In the genomic region with DNA sequence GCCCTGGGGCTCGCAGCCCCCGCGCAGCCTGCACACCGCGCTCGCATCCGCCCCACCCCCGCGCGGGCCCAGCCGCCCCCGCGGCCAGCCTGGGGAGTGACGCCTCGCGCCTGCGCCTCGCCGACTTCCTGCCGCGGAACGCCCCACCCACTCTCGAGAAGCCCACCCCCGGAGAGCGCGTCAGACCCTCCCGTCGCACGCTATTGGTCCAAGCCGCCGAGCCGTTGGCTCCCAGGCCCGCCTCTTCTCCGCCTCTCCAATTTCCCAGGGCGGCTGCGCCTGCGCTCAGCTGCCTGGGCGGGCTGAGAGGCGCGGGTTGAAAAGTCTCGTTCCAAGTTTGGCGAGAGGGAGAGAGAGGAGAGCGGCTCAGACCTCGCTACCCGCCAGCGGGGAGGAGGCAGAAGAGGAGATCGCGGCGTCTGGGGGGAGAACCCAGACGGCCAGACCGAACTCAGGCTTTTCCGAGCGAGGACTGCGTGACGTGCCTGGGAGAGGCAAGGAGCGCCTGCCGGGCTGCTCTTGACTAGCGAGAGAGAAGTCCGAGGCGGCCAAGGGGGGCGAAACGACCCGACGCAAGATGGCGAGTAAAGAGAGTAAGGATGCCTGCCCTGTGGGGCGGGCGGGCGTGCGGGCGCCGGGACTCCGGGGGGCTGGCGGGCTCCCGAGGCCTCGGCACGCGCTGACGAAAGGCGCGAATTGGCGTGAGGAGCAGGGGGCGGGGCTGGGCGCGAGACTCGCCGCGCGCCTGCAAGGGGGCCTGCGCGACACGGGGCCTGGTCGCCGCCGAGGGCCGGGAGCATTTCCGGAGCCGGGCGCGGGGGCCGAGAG, we compare ENCODE assay signal across 8 mouse cellular contexts. TPM values are rescaled to one million over a fixed set of nuclear protein-coding genes. Genes with fewer than 3 reads are reported as not detected.
DNase-seq lines count a peak whose midpoint lies in the region; ATAC-seq lines count a peak whose summit lies in the region.

Gene Rbbp7 (plus strand): TSS at position 288 of the 828 bp plus-strand sequence.

- DNase-seq in CD4-positive helper T cell, adult 2 months (ENCODE audit: low read depth, low spot score): peak; percentile 95
- DNase-seq in brain, embryonic 18.5 days (ENCODE audit: low read depth, low spot score): peak; percentile 82
- peak; percentile 95 for DNase-seq in kidney, postnatal 14 days
- peak; percentile 86 for DNase-seq in liver, embryonic 13.5 days
- DNase-seq in neural tube, embryonic 10.5 days (ENCODE audit: extremely low spot score, low spot score): peak; percentile 84

- no peaks in the 10 kb centered on the region for H3K9me3 ChIP-seq in heart, embryonic 13.5 days
- H3K9me3 ChIP-seq in liver, embryonic 13.5 days (replicated peaks): no peaks in the 10 kb centered on the region
- H3K9me3 ChIP-seq in stomach, embryonic 16.5 days (replicated peaks; ENCODE audit: control insufficient read depth, low read length): no peaks in the 10 kb centered on the region

- peak within 1 kb of the TSS; percentile 93 for H3K9ac ChIP-seq in heart, embryonic 13.5 days
- peak within 1 kb of the TSS; percentile 85 for H3K9ac ChIP-seq in liver, embryonic 13.5 days
- H3K9ac ChIP-seq in stomach, embryonic 16.5 days (ENCODE audit: low read length): peak within 1 kb of the TSS; percentile 91

- peak within 1 kb of the TSS; percentile 74 for H3K4me3 ChIP-seq in heart, embryonic 13.5 days
- peak within 1 kb of the TSS; percentile 77 for H3K4me3 ChIP-seq in liver, embryonic 13.5 days (replicated peaks)
- H3K4me3 ChIP-seq in stomach, embryonic 16.5 days (replicated peaks; ENCODE audit: low read length): peak within 1 kb of the TSS; percentile 74

- peaks cover 16% of the 10 kb centered on the region for H3K4me1 ChIP-seq in heart, embryonic 13.5 days
- peaks cover 16% of the 10 kb centered on the region for H3K4me1 ChIP-seq in liver, embryonic 13.5 days (replicated peaks)
- no peaks in the 10 kb centered on the region for H3K4me1 ChIP-seq in stomach, embryonic 16.5 days (ENCODE audit: control insufficient read depth, insufficient read depth, low read length)

- peak within 1 kb of the TSS; percentile 99 for H3K27ac ChIP-seq in heart, embryonic 13.5 days (replicated peaks)
- peak within 1 kb of the TSS; percentile 88 for H3K27ac ChIP-seq in liver, embryonic 13.5 days
- H3K27ac ChIP-seq in stomach, embryonic 16.5 days (ENCODE audit: low read length): peak within 1 kb of the TSS; percentile 98

- peak; percentile 99 for ATAC-seq in erythroid progenitor cell, adult 5-6 weeks (replicated peaks; ENCODE audit: low FRiP score, poor library complexity, severe bottlenecking)
- peak; percentile 96 for ATAC-seq in heart, embryonic 13.5 days (ENCODE audit: extremely low read depth, insufficient number of reproducible peaks, low FRiP score, low TSS enrichment)
- peak; percentile 95 for ATAC-seq in liver, embryonic 13.5 days (ENCODE audit: low read depth)
- peak; percentile 96 for ATAC-seq in stomach, embryonic 16.5 days (ENCODE audit: insufficient read depth, low FRiP score)

- peak within 1 kb of the TSS; percentile 69 for H3K4me2 ChIP-seq in heart, embryonic 13.5 days
- H3K4me2 ChIP-seq in liver, embryonic 13.5 days: peak within 1 kb of the TSS; percentile 75
- H3K4me2 ChIP-seq in stomach, embryonic 16.5 days (ENCODE audit: low read depth, low read length): peak within 1 kb of the TSS; percentile 57

- 17% methylated on average over 24 of the region's 100 CpGs for WGBS in heart, embryonic 13.5 days
- 15% methylated on average over 81 of the region's 100 CpGs for WGBS in liver, embryonic 13.5 days (ENCODE audit: insufficient replicate concordance)
- 18% methylated on average over 59 of the region's 100 CpGs for WGBS in stomach, embryonic 16.5 days

- peaks cover 14% of the 10 kb centered on the region for H3K36me3 ChIP-seq in heart, embryonic 13.5 days
- peaks cover 13% of the 10 kb centered on the region; the same call in 1 of the 2 replicates for H3K36me3 ChIP-seq in liver, embryonic 13.5 days
- H3K36me3 ChIP-seq in stomach, embryonic 16.5 days (ENCODE audit: control insufficient read depth, insufficient read depth, low read length): no peaks in the 10 kb centered on the region

- H3K27me3 ChIP-seq in heart, embryonic 13.5 days (replicated peaks): no peaks in the 10 kb centered on the region
- H3K27me3 ChIP-seq in liver, embryonic 13.5 days: peaks cover 3% of the 10 kb centered on the region; the same call in 1 of the 2 replicates
- no peaks in the 10 kb centered on the region for H3K27me3 ChIP-seq in stomach, embryonic 16.5 days (ENCODE audit: control insufficient read depth, insufficient read depth, low read length)

RNA-seq across cellular contexts. Expression of gene Rbbp7, which starts in this region (rescaled TPM):
- 108 and 135 TPM in 2 replicates for total RNA-seq in erythroid progenitor cell, adult 5-6 weeks (2015; ENCODE audit: low replicate concordance)
- 57.2 and 111 TPM in 2 replicates for total RNA-seq in erythroid progenitor cell, adult 5-6 weeks (2017; ENCODE audit: low replicate concordance)
- 383 and 413 TPM in 2 replicates for polyA plus RNA-seq in heart, embryonic 13.5 days (2015; fragmentation: Nextera tagmentation; extraction: Ambion mirVana)
- 265 and 297 TPM in 2 replicates for polyA plus RNA-seq in liver, embryonic 13.5 days (2015; fragmentation: Nextera tagmentation; extraction: Ambion mirVana)
- polyA plus RNA-seq in stomach, embryonic 16.5 days (2015; fragmentation: Nextera tagmentation; extraction: Ambion mirVana): 590 and 591 TPM in 2 replicates

Comparison
In these comparisons a context has a peak if more than half of its experiments do, and no peak if none do; other contexts are left out.
1. Peak in every context shown above with its lines: DNase-seq, ATAC-seq, H3K4me3 ChIP-seq and H3K27ac ChIP-seq.